Mouse (Mus musculus): ENCODE data around the gene Arhgef33. TPM values are rescaled to one million over a fixed set of nuclear protein-coding genes. Genes with fewer than 3 reads are reported as not detected.

Arhgef33 gene
- polyA plus RNA-seq, 1 experiment from 2014 or later, result 0.85 TPM

- Histone ChIP-seq H3K4me3 (no peak overlapping the region), H3K9ac (no peak overlapping the region), H3K27ac (replicated peaks) (no peak overlapping the region), H3K9me3 (no peaks in the 10 kb centered on the region), H3K27me3 (no peaks in the 10 kb centered on the region), H3K4me1 (replicated peaks) (no peaks in the 10 kb centered on the region), H3K4me2 (no peak overlapping the region), H3K36me3 (peaks cover 71% of the 10 kb centered on the region)
- ATAC-seq (ENCODE audit: low read depth), result no peak
- WGBS, result 82% methylated on average over 10 of the region's 10 CpGs
Observed at GRCm38 (mm10) chr17:80418572-80419210, 111.5 kb downstream of the Arhgef33 start.

- H3K27ac ChIP-seq (replicated peaks), result no peak overlapping the region
- H3K9ac ChIP-seq, result no peak overlapping the region
- no peak overlapping the region for H3K4me3 ChIP-seq
- no peak overlapping the region for H3K4me2 ChIP-seq
- no peaks in the 10 kb centered on the region for H3K27me3 ChIP-seq
- H3K9me3 ChIP-seq, result no peaks in the 10 kb centered on the region
- no peak for ATAC-seq (ENCODE audit: low read depth)
- WGBS, result 100% methylated on average over 1 of the region's 1 CpGs
- no peaks in the 10 kb centered on the region for H3K4me1 ChIP-seq (replicated peaks)
- peaks cover 53% of the 10 kb centered on the region for H3K36me3 ChIP-seq
Observed at GRCm38 (mm10) chr17:80420998-80421397, 113.8 kb downstream of the Arhgef33 start.

GRCm38 (mm10) chr17:80426171-80426570, 119.0 kb downstream of the Arhgef33 start:
- peaks cover 6% of the 10 kb centered on the region for H3K4me1 ChIP-seq (replicated peaks)
- H3K27ac ChIP-seq (replicated peaks), result no peak overlapping the region
- H3K4me3 ChIP-seq, result no peak overlapping the region
- no peak overlapping the region for H3K9ac ChIP-seq
- H3K4me2 ChIP-seq, result no peak overlapping the region
- H3K36me3 ChIP-seq, result peaks cover 22% of the 10 kb centered on the region
- no peaks in the 10 kb centered on the region for H3K27me3 ChIP-seq
- no peaks in the 10 kb centered on the region for H3K9me3 ChIP-seq
- WGBS, result 94% methylated on average over 7 of the region's 7 CpGs
- ATAC-seq (ENCODE audit: low read depth), result no peak

GRCm38 (mm10) chr17:80426901-80427300, 119.7 kb downstream of the Arhgef33 start:
- peaks cover 6% of the 10 kb centered on the region for H3K4me1 ChIP-seq (replicated peaks)
- no peak overlapping the region for H3K4me3 ChIP-seq
- WGBS, result 88% methylated on average over 5 of the region's 5 CpGs
- ATAC-seq (ENCODE audit: low read depth), result no peak
- H3K9ac ChIP-seq, result no peak overlapping the region
- H3K27me3 ChIP-seq, result no peaks in the 10 kb centered on the region
- no peaks in the 10 kb centered on the region for H3K9me3 ChIP-seq
- no peak overlapping the region for H3K4me2 ChIP-seq
- H3K27ac ChIP-seq (replicated peaks), result no peak overlapping the region
- peaks cover 21% of the 10 kb centered on the region for H3K36me3 ChIP-seq

- H3K36me3 ChIP-seq, result peaks cover 14% of the 10 kb centered on the region
- WGBS, result 53% methylated on average over 2 of the region's 2 CpGs
Observed at GRCm38 (mm10) chr17:80427966-80428365, 120.8 kb downstream of the Arhgef33 start.

GRCm38 (mm10) chr17:80431997-80432396, 124.8 kb downstream of the Arhgef33 start:
- Histone ChIP-seq H3K27ac (replicated peaks) (no peak overlapping the region), H3K9ac (no peak overlapping the region), H3K9me3 (no peaks in the 10 kb centered on the region), H3K4me3 (no peak overlapping the region), H3K27me3 (no peaks in the 10 kb centered on the region), H3K4me1 (replicated peaks) (peaks cover 6% of the 10 kb centered on the region), H3K36me3 (peaks cover 29% of the 10 kb centered on the region), H3K4me2 (no peak overlapping the region)
- WGBS, result 95% methylated on average over 9 of the region's 9 CpGs
- no peak for ATAC-seq (ENCODE audit: low read depth)

More at GRCm38 (mm10) chr17:80427966-80428365, 120.8 kb downstream of the Arhgef33 start:
- Histone ChIP-seq H3K9me3 (no peaks in the 10 kb centered on the region), H3K9ac (no peak overlapping the region), H3K4me3 (no peak overlapping the region), H3K27me3 (no peaks in the 10 kb centered on the region), H3K4me1 (replicated peaks) (peaks cover 6% of the 10 kb centered on the region), H3K4me2 (no peak overlapping the region), H3K27ac (replicated peaks) (no peak overlapping the region)
- no peak for ATAC-seq (ENCODE audit: low read depth)

GRCm38 (mm10) chr17:80434430-80434829, 127.2 kb downstream of the Arhgef33 start:
- Histone ChIP-seq H3K36me3 (peaks cover 44% of the 10 kb centered on the region), H3K27me3 (no peaks in the 10 kb centered on the region), H3K27ac (replicated peaks) (no peak overlapping the region), H3K9ac (no peak overlapping the region), H3K4me3 (no peak overlapping the region), H3K4me2 (no peak overlapping the region), H3K9me3 (no peaks in the 10 kb centered on the region), H3K4me1 (replicated peaks) (no peaks in the 10 kb centered on the region)
- 70% methylated on average over 3 of the region's 3 CpGs for WGBS
- no peak for ATAC-seq (ENCODE audit: low read depth)

GRCm38 (mm10) chr17:80435680-80436079, 128.5 kb downstream of the Arhgef33 start:
- H3K4me3 ChIP-seq, result no peak overlapping the region
- no peak overlapping the region for H3K27ac ChIP-seq (replicated peaks)
- no peak for ATAC-seq (ENCODE audit: low read depth)
- no peak overlapping the region for H3K4me2 ChIP-seq
- peaks cover 42% of the 10 kb centered on the region for H3K36me3 ChIP-seq
- no peak overlapping the region for H3K9ac ChIP-seq
- H3K27me3 ChIP-seq, result no peaks in the 10 kb centered on the region
- 88% methylated on average over 5 of the region's 5 CpGs for WGBS
- no peaks in the 10 kb centered on the region for H3K9me3 ChIP-seq
- no peaks in the 10 kb centered on the region for H3K4me1 ChIP-seq (replicated peaks)

- H3K4me3 ChIP-seq, result no peak overlapping the region
- no peak overlapping the region for H3K9ac ChIP-seq
- no peaks in the 10 kb centered on the region for H3K9me3 ChIP-seq
- no peaks in the 10 kb centered on the region for H3K4me1 ChIP-seq (replicated peaks)
- peaks cover 70% of the 10 kb centered on the region for H3K36me3 ChIP-seq
- H3K27ac ChIP-seq (replicated peaks), result no peak overlapping the region
- 88% methylated on average over 7 of the region's 7 CpGs for WGBS
- no peak for ATAC-seq (ENCODE audit: low read depth)
- H3K4me2 ChIP-seq, result no peak overlapping the region
- no peaks in the 10 kb centered on the region for H3K27me3 ChIP-seq
Observed at GRCm38 (mm10) chr17:80445433-80445832, 138.2 kb downstream of the Arhgef33 start.

GRCm38 (mm10) chr17:80446470-80446869, 139.3 kb downstream of the Arhgef33 start:
- no peak overlapping the region for H3K9ac ChIP-seq
- peaks cover 76% of the 10 kb centered on the region for H3K36me3 ChIP-seq
- ATAC-seq (ENCODE audit: low read depth), result no peak
- WGBS, result 91% methylated on average over 5 of the region's 5 CpGs
- no peaks in the 10 kb centered on the region for H3K27me3 ChIP-seq
- no peak overlapping the region for H3K27ac ChIP-seq (replicated peaks)
- H3K4me2 ChIP-seq, result no peak overlapping the region
- no peak overlapping the region for H3K4me3 ChIP-seq
- H3K9me3 ChIP-seq, result no peaks in the 10 kb centered on the region
- no peaks in the 10 kb centered on the region for H3K4me1 ChIP-seq (replicated peaks)

Other genes starting within 250 kb of the Arhgef33 start
- 66.7 and 77.3 TPM in 2 replicates for gene Hnrnpll, start 245.1 kb upstream of the Arhgef33 start, polyA plus RNA-seq (2015; fragmentation: Nextera tagmentation; extraction: Ambion mirVana)
- gene Galm, start 179.9 kb upstream of the Arhgef33 start, polyA plus RNA-seq (2015; fragmentation: Nextera tagmentation; extraction: Ambion mirVana), result 2.0 and 2.1 TPM in 2 replicates
- gene Srsf7, start 100.1 kb upstream of the Arhgef33 start, polyA plus RNA-seq (2015; fragmentation: Nextera tagmentation; extraction: Ambion mirVana), result 470 and 550 TPM in 2 replicates
- not detected in 2 replicates for gene Ttc39d, start 99.9 kb upstream of the Arhgef33 start, polyA plus RNA-seq (2015; fragmentation: Nextera tagmentation; extraction: Ambion mirVana)
- 21.5 and 23.7 TPM in 2 replicates for gene Gemin6, start 83.0 kb upstream of the Arhgef33 start, polyA plus RNA-seq (2015; fragmentation: Nextera tagmentation; extraction: Ambion mirVana)
- 52.8 and 55.9 TPM in 2 replicates for gene Morn2, start 17.2 kb upstream of the Arhgef33 start, polyA plus RNA-seq (2015; fragmentation: Nextera tagmentation; extraction: Ambion mirVana)
- gene Dhx57, start 16.9 kb upstream of the Arhgef33 start, polyA plus RNA-seq (2015; fragmentation: Nextera tagmentation; extraction: Ambion mirVana), result 45.7 and 47.2 TPM in 2 replicates
- 1.2 and 2.0 TPM in 2 replicates for gene Gm10190, start 66.1 kb downstream of the Arhgef33 start, polyA plus RNA-seq (2015; fragmentation: Nextera tagmentation; extraction: Ambion mirVana)
- gene Sos1, start 173.0 kb downstream of the Arhgef33 start, polyA plus RNA-seq (2015; fragmentation: Nextera tagmentation; extraction: Ambion mirVana), result 8.1 and 8.2 TPM in 2 replicates